In the genomic region with DNA sequence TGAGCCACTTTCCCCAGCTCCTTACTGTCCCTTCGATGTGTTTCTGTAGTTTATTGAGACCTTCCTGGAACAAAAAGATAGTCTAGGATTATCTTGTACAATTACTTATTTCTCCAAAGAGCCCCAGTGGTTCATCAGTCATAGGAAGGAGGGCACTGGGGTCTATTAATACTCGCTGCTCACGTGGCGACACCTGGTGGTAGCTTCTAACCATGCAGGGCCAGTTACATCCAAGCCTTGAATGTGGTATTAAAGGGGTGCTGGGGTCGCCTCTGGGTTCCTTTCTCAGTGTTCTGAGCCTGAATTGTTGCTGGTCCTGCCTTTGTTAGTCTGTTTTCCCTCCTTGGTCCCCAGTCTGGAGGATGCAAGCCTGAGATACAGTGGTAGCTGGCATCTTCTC, we compare ENCODE assay signal across 9 mouse cellular contexts. TPM values are rescaled to one million over a fixed set of nuclear protein-coding genes. Genes with fewer than 3 reads are reported as not detected.
DNase-seq lines count a peak whose midpoint lies in the region; ATAC-seq and TF ChIP-seq lines count a peak whose summit lies in the region.
"Had no signal": no experiment of that assay in that cellular context is flagged by ENCODE, and none has a peak within 500 bp of the region (broad histone marks: within the 10 kb centered on the region; RNA-seq: fewer than 3 reads in every experiment).

No protein-coding gene starts in this region.

- H3K27me3 ChIP-seq in forebrain, embryonic 11.5 days (ENCODE audit: control insufficient read depth, insufficient read depth, low read length), result no peaks in the 10 kb centered on the region
- no peaks in the 10 kb centered on the region for H3K27me3 ChIP-seq in forebrain, embryonic 15.5 days
- peaks cover 11% of the 10 kb centered on the region for H3K27me3 ChIP-seq in C2C12 (ENCODE audit: control insufficient read depth, insufficient read depth, insufficient read length)
- no peaks in the 10 kb centered on the region for H3K27me3 ChIP-seq in splenic B cell, adult 2 months (ENCODE audit: control insufficient read depth, insufficient read depth, low read length, poor library complexity, severe bottlenecking)
- H3K27me3 ChIP-seq: limb, embryonic 15.5 days had no signal

- no peak overlapping the region for H3K4me3 ChIP-seq in forebrain, embryonic 11.5 days (ENCODE audit: low read depth, low read length)
- no peak overlapping the region for H3K4me3 ChIP-seq in forebrain, embryonic 15.5 days
- H3K4me3 ChIP-seq in C2C12 (ENCODE audit: insufficient read depth, poor library complexity, severe bottlenecking), result no peak overlapping the region
- H3K4me3 ChIP-seq: limb, embryonic 15.5 days had no signal

- no peak for ATAC-seq in forebrain, embryonic 11.5 days (replicated peaks; ENCODE audit: low FRiP score)
- no peak; the same call in 1 of the 2 replicates for ATAC-seq in forebrain, embryonic 15.5 days (replicated peaks)

- H3K36me3 ChIP-seq in forebrain, embryonic 11.5 days (ENCODE audit: control insufficient read depth, insufficient read depth, low read length), result no peaks in the 10 kb centered on the region
- H3K36me3 ChIP-seq in forebrain, embryonic 15.5 days, result no peaks in the 10 kb centered on the region
- H3K36me3 ChIP-seq in C2C12 (ENCODE audit: control insufficient read depth, insufficient read depth), result no peaks in the 10 kb centered on the region
- H3K36me3 ChIP-seq in splenic B cell, adult 2 months (ENCODE audit: control insufficient read depth, insufficient read depth, low read length, poor library complexity, severe bottlenecking), result no peaks in the 10 kb centered on the region
- H3K36me3 ChIP-seq: limb, embryonic 15.5 days had no signal

- 8% methylated on average over 5 of the region's 5 CpGs for WGBS in forebrain, embryonic 11.5 days
- 6% methylated on average over 5 of the region's 5 CpGs for WGBS in forebrain, embryonic 15.5 days

- peak; percentile 84 for TF ChIP-seq CTCF in C2C12 (IDR thresholded peaks at IDR 0.05; ENCODE audit: control insufficient read depth, insufficient read depth, insufficient read length)
- peak; percentile 90 for TF ChIP-seq CTCF in brain, embryonic 14.5 days (IDR thresholded peaks at IDR 0.05; ENCODE audit: borderline replicate concordance, extremely low read depth, insufficient read depth, insufficient read length)

- H3K9ac ChIP-seq in forebrain, embryonic 11.5 days (ENCODE audit: low read length), result no peak overlapping the region
- no peak overlapping the region for H3K9ac ChIP-seq in forebrain, embryonic 15.5 days (replicated peaks)
- H3K9ac ChIP-seq: limb, embryonic 15.5 days had no signal

- no peak overlapping the region for H3ac ChIP-seq in C2C12 (ENCODE audit: control insufficient read depth, insufficient read length, low read depth)

- TF ChIP-seq POLR2A in brain, embryonic 14.5 days (IDR thresholded peaks at IDR 0.05; ENCODE audit: borderline replicate concordance, extremely low read depth, insufficient read depth, insufficient read length, poor library complexity, severe bottlenecking), result no peak

- H3K79me2 ChIP-seq in C2C12 (ENCODE audit: control insufficient read depth, insufficient read depth), result no peaks in the 10 kb centered on the region

- no peaks in the 10 kb centered on the region for H3K9me3 ChIP-seq in forebrain, embryonic 11.5 days (ENCODE audit: control insufficient read depth, low read length)
- no peaks in the 10 kb centered on the region for H3K9me3 ChIP-seq in forebrain, embryonic 15.5 days
- H3K9me3 ChIP-seq: limb, embryonic 15.5 days had no signal

- H3K79me3 ChIP-seq in C2C12 (ENCODE audit: low read depth), result no peaks in the 10 kb centered on the region

- no peak overlapping the region for H3K27ac ChIP-seq in forebrain, embryonic 11.5 days (ENCODE audit: low read depth, low read length)
- no peak overlapping the region for H3K27ac ChIP-seq in forebrain, embryonic 15.5 days (replicated peaks)
- H3K27ac ChIP-seq: limb, embryonic 15.5 days had no signal

- peak; percentile 85 for DNase-seq in forebrain, embryonic 11.5 days (ENCODE audit: low spot score)
- DNase-seq in brain, embryonic 14.5 days (ENCODE audit: low read depth), result peak; percentile 82
- DNase-seq in frontal cortex, postnatal 25 days (ENCODE audit: low spot score in 2 of 2), result peak; percentile 43 to 44
- peak; percentile 84 for DNase-seq in kidney, postnatal 10 days
- peak; percentile 47 for DNase-seq in lung, postnatal 25 days (ENCODE audit: low spot score)
- DNase-seq in splenic B cell, adult 2 months (ENCODE audit: low read depth, low spot score), result peak; percentile 72

- no peaks in the 10 kb centered on the region for H3K4me1 ChIP-seq in forebrain, embryonic 11.5 days (replicated peaks; ENCODE audit: control insufficient read depth, insufficient read depth, low read length)
- no peaks in the 10 kb centered on the region for H3K4me1 ChIP-seq in forebrain, embryonic 15.5 days
- H3K4me1 ChIP-seq: limb, embryonic 15.5 days had no signal

- no peak overlapping the region for H3K4me2 ChIP-seq in forebrain, embryonic 11.5 days (ENCODE audit: low read depth, low read length, severe bottlenecking)
- H3K4me2 ChIP-seq in forebrain, embryonic 15.5 days (replicated peaks), result no peak overlapping the region
- H3K4me2 ChIP-seq: limb, embryonic 15.5 days had no signal

TF ChIP-seq in C2C12, 6 proteins besides CTCF, POLR2A, EP300 and RAD21:
- TF ChIP-seq CEBPB (IDR thresholded peaks at IDR 0.05; ENCODE audit: low read depth) (no peak), MYOD1 (IDR thresholded peaks at IDR 0.05; ENCODE audit: control insufficient read depth, insufficient read length, low read depth) (no peak), MYOG (IDR thresholded peaks at IDR 0.05; ENCODE audit: control insufficient read depth, extremely low read depth, insufficient read length) (no peak), MAX (IDR thresholded peaks at IDR 0.05) (no peak), FOSL1 (IDR thresholded peaks at IDR 0.05; ENCODE audit: insufficient read depth, low read length, poor library complexity, severe bottlenecking) (no peak), USF1 (IDR thresholded peaks at IDR 0.05; ENCODE audit: low read depth) (no peak)

RNA-seq across cellular contexts. Expression of a gene that starts 52.9 kb away (rescaled TPM):
- 3.4 and 4.4 TPM in 2 replicates for polyA plus RNA-seq in forebrain, embryonic 11.5 days (2014; fragmentation: Nextera tagmentation; extraction: Ambion mirVana)
- polyA plus RNA-seq in forebrain, embryonic 15.5 days (2015; fragmentation: Nextera tagmentation; extraction: Ambion mirVana), result 1.5 and 1.7 TPM in 2 replicates
- 1.9 TPM for polyA plus RNA-seq in C2C12 (2012; fragmentation: generic; extraction: Trizol)
- 2.8 and 3.9 TPM in 2 replicates for polyA plus RNA-seq in brain, embryonic 14.5 days (2012; rRNA removed)
